Mouse (Mus musculus): ENCODE results near the gene Srgap1. TPM values are rescaled to one million over a fixed set of nuclear protein-coding genes. Genes with fewer than 3 reads are reported as not detected.

The Srgap1 gene
- polyA plus RNA-seq, 1 experiment from 2014 or later: 1.3 TPM

DNA sequence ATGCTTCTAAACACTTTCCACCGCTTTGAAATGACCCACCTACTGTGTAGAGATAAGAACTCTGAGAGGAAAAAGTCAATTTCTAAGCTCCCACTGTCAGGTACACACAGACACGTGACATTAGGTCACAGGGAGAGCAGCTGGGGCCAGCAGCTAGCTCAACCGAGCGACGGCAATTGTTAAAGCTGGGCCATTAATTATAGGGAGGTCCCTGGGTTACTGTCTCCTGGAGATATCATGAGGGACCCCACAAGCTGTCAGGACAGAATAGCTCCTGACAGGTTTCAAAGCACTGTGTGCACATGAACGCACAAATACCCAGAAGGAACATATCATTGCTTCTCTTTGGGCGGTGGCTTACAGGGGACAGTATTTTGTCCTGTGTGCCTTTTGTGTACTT, 229.1 kb downstream of the Srgap1 start:
- H3K9me3 ChIP-seq (replicated peaks): no peaks in the 10 kb centered on the region
- ATAC-seq (ENCODE audit: insufficient read depth): no peak
- H3K36me3 ChIP-seq (replicated peaks): no peaks in the 10 kb centered on the region
- H3K27ac ChIP-seq (replicated peaks): no peak overlapping the region
- no peak overlapping the region for H3K9ac ChIP-seq
- no peaks in the 10 kb centered on the region for H3K27me3 ChIP-seq
- H3K4me2 ChIP-seq: no peak overlapping the region
- H3K4me3 ChIP-seq (replicated peaks): no peak overlapping the region
- 63% methylated on average over 7 of the region's 7 CpGs for WGBS (ENCODE audit: insufficient replicate concordance)
- H3K4me1 ChIP-seq (replicated peaks): no peaks in the 10 kb centered on the region

GRCm38 (mm10) chr10:121807771-121808170, 239.3 kb downstream of the Srgap1 start:
- H3K4me3 ChIP-seq (replicated peaks): no peak overlapping the region
- ATAC-seq (ENCODE audit: insufficient read depth): no peak

DNA sequence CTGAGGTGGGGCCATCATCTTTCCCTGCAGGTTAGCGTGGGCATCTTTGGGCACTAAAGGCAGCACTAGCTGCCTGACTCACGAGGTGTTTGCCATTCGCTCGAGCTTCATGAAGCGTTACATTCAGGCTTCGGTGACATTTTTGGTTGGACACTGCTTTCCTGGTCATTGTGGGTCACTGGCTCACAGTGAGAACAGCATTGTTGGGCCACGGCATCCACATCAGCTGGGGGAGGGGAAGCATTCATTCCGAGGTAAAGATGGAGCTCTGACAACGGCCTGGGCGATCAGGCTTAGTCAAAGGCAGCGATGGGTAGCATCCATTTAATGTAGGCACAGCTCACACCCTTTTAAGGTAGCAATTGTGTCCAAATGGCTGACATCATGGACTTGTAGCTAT, 240.3 kb downstream of the Srgap1 start:
- Histone ChIP-seq H3K36me3 (replicated peaks) (no peaks in the 10 kb centered on the region), H3K4me3 (replicated peaks) (no peak overlapping the region), H3K9me3 (replicated peaks) (no peaks in the 10 kb centered on the region), H3K4me2 (no peak overlapping the region), H3K9ac (no peak overlapping the region), H3K27me3 (no peaks in the 10 kb centered on the region), H3K27ac (replicated peaks) (no peak overlapping the region), H3K4me1 (replicated peaks) (no peaks in the 10 kb centered on the region)
- WGBS (ENCODE audit: insufficient replicate concordance): 67% methylated on average over 11 of the region's 11 CpGs
- no peak for ATAC-seq (ENCODE audit: insufficient read depth)

More at GRCm38 (mm10) chr10:121807771-121808170, 239.3 kb downstream of the Srgap1 start:
- no peak overlapping the region for H3K9ac ChIP-seq
- H3K9me3 ChIP-seq (replicated peaks): no peaks in the 10 kb centered on the region
- WGBS (ENCODE audit: insufficient replicate concordance): 75% methylated on average over 11 of the region's 11 CpGs
- no peak overlapping the region for H3K27ac ChIP-seq (replicated peaks)
- H3K36me3 ChIP-seq (replicated peaks): no peaks in the 10 kb centered on the region
- no peaks in the 10 kb centered on the region for H3K4me1 ChIP-seq (replicated peaks)
- no peaks in the 10 kb centered on the region for H3K27me3 ChIP-seq
- H3K4me2 ChIP-seq: no peak overlapping the region

GRCm38 (mm10) chr10:121805933-121806341, 241.2 kb downstream of the Srgap1 start:
- Histone ChIP-seq H3K27ac (replicated peaks) (no peak overlapping the region), H3K4me1 (replicated peaks) (no peaks in the 10 kb centered on the region), H3K4me2 (no peak overlapping the region), H3K9me3 (replicated peaks) (no peaks in the 10 kb centered on the region), H3K9ac (no peak overlapping the region), H3K36me3 (replicated peaks) (no peaks in the 10 kb centered on the region), H3K4me3 (replicated peaks) (no peak overlapping the region), H3K27me3 (no peaks in the 10 kb centered on the region)
- WGBS (ENCODE audit: insufficient replicate concordance): 41% methylated on average over 11 of the region's 11 CpGs
- ATAC-seq (ENCODE audit: insufficient read depth): no peak

DNA sequence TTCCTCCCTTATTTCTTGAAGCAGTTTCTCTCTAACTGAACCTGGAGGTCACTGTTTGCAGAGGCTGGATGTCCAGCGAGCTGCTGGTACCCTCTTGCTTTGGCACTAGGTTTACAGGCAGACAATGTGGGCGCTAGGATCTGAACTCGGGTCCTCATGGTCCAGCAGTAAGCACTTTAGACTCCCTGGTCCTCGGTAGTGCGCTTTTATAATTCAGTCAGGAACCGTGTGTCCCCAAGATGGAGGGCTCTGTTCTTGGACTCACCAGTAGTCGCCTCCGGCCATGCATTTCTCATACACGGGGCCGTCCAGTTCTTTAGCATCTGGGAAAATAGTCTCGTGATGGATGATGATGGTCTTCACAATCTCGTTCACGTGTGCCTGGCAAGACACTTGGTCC, 242.6 kb downstream of the Srgap1 start:
- WGBS (ENCODE audit: insufficient replicate concordance): 67% methylated on average over 13 of the region's 13 CpGs
- H3K9me3 ChIP-seq (replicated peaks): no peaks in the 10 kb centered on the region

GRCm38 (mm10) chr10:121800041-121800440, 247.1 kb downstream of the Srgap1 start:
- Histone ChIP-seq H3K27ac (replicated peaks) (no peak overlapping the region), H3K4me2 (no peak overlapping the region), H3K9ac (no peak overlapping the region), H3K36me3 (replicated peaks) (no peaks in the 10 kb centered on the region), H3K4me1 (replicated peaks) (no peaks in the 10 kb centered on the region), H3K27me3 (no peaks in the 10 kb centered on the region), H3K4me3 (replicated peaks) (no peak overlapping the region), H3K9me3 (replicated peaks) (no peaks in the 10 kb centered on the region)
- WGBS (ENCODE audit: insufficient replicate concordance): 75% methylated on average over 13 of the region's 13 CpGs
- no peak for ATAC-seq (ENCODE audit: insufficient read depth)

More for the DNA sequence above, 242.6 kb downstream of the Srgap1 start:
- no peak overlapping the region for H3K9ac ChIP-seq
- H3K27ac ChIP-seq (replicated peaks): no peak overlapping the region
- H3K4me1 ChIP-seq (replicated peaks): no peaks in the 10 kb centered on the region
- H3K36me3 ChIP-seq (replicated peaks): no peaks in the 10 kb centered on the region
- no peak overlapping the region for H3K4me3 ChIP-seq (replicated peaks)
- ATAC-seq (ENCODE audit: insufficient read depth): no peak
- no peaks in the 10 kb centered on the region for H3K27me3 ChIP-seq
- no peak overlapping the region for H3K4me2 ChIP-seq

DNA sequence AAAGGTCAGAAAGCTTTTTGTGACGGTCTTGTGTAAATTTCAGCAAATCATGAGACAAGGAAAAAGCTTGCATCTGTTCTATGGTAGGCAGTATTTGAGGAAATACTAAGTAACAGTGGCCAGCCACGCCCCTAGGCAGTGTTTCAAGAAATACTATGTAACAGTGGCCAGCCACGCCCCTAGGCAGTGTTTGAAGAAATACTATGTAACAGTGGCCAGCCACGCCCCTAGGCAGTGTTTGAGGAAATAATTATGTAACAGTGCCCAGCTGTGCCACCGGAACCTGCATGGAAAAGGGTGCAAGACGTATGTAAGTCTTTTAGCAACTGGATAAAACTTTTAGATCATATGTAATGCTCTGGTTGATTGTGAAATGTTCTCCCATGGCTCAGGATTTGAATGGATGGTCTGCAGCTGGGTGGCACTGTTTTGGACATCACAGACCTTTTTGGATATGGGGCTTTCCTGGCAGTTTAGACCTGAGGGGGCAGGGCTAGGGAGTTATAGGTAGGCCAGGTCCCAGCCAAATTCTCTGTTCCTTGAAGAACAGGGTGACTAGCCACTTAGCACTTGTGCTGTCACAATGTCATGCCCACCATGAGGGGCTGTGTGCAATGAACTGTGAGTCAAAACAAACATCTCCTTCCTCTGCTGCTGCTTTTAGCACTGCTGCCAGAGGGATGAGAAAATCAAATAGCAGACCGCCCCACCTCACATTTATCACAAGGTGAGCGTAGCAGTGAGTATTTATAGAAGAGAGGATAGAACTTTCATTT, 250.9 kb downstream of the Srgap1 start:
- H3K27me3 ChIP-seq: no peaks in the 10 kb centered on the region
- no peak overlapping the region for H3K4me2 ChIP-seq
- H3K36me3 ChIP-seq (replicated peaks): no peaks in the 10 kb centered on the region
- H3K27ac ChIP-seq (replicated peaks): no peak overlapping the region
- H3K9me3 ChIP-seq (replicated peaks): no peaks in the 10 kb centered on the region
- H3K4me1 ChIP-seq (replicated peaks): no peaks in the 10 kb centered on the region
- WGBS (ENCODE audit: insufficient replicate concordance): 39% methylated on average over 8 of the region's 8 CpGs
- no peak overlapping the region for H3K9ac ChIP-seq
- no peak overlapping the region for H3K4me3 ChIP-seq (replicated peaks)
- ATAC-seq (ENCODE audit: insufficient read depth): peak; percentile 40

GRCm38 (mm10) chr10:121794486-121794885, 252.6 kb downstream of the Srgap1 start:
- Histone ChIP-seq H3K9ac (no peak overlapping the region), H3K36me3 (replicated peaks) (no peaks in the 10 kb centered on the region), H3K9me3 (replicated peaks) (no peaks in the 10 kb centered on the region), H3K27ac (replicated peaks) (no peak overlapping the region), H3K4me2 (no peak overlapping the region), H3K4me1 (replicated peaks) (no peaks in the 10 kb centered on the region), H3K4me3 (replicated peaks) (no peak overlapping the region), H3K27me3 (no peaks in the 10 kb centered on the region)
- no peak for ATAC-seq (ENCODE audit: insufficient read depth)
- WGBS (ENCODE audit: insufficient replicate concordance): 79% methylated on average over 12 of the region's 12 CpGs

- Histone ChIP-seq H3K4me2 (no peak overlapping the region), H3K9me3 (replicated peaks) (no peaks in the 10 kb centered on the region), H3K4me3 (replicated peaks) (no peak overlapping the region), H3K4me1 (replicated peaks) (no peaks in the 10 kb centered on the region), H3K27ac (replicated peaks) (no peak overlapping the region), H3K9ac (no peak overlapping the region), H3K27me3 (no peaks in the 10 kb centered on the region), H3K36me3 (replicated peaks) (no peaks in the 10 kb centered on the region)
- ATAC-seq (ENCODE audit: insufficient read depth): no peak
- 76% methylated on average over 17 of the region's 17 CpGs for WGBS (ENCODE audit: insufficient replicate concordance)
Measured at GRCm38 (mm10) chr10:121792661-121793060, 254.5 kb downstream of the Srgap1 start.

GRCm38 (mm10) chr10:121790078-121790477, 257.0 kb downstream of the Srgap1 start:
- no peak for ATAC-seq (ENCODE audit: insufficient read depth)
- no peaks in the 10 kb centered on the region for H3K9me3 ChIP-seq (replicated peaks)
- WGBS (ENCODE audit: insufficient replicate concordance): 70% methylated on average over 6 of the region's 6 CpGs
- H3K9ac ChIP-seq: no peak overlapping the region
- no peak overlapping the region for H3K4me2 ChIP-seq
- no peak overlapping the region for H3K4me3 ChIP-seq (replicated peaks)
- H3K27ac ChIP-seq (replicated peaks): no peak overlapping the region
- H3K27me3 ChIP-seq: no peaks in the 10 kb centered on the region
- H3K4me1 ChIP-seq (replicated peaks): no peaks in the 10 kb centered on the region
- H3K36me3 ChIP-seq (replicated peaks): no peaks in the 10 kb centered on the region

GRCm38 (mm10) chr10:121788536-121788935, 258.6 kb downstream of the Srgap1 start:
- Histone ChIP-seq H3K4me3 (replicated peaks) (no peak overlapping the region), H3K36me3 (replicated peaks) (no peaks in the 10 kb centered on the region), H3K4me1 (replicated peaks) (no peaks in the 10 kb centered on the region), H3K4me2 (no peak overlapping the region), H3K9ac (no peak overlapping the region), H3K27ac (replicated peaks) (no peak overlapping the region), H3K9me3 (replicated peaks) (no peaks in the 10 kb centered on the region), H3K27me3 (no peaks in the 10 kb centered on the region)
- ATAC-seq (ENCODE audit: insufficient read depth): no peak
- 56% methylated on average over 3 of the region's 3 CpGs for WGBS (ENCODE audit: insufficient replicate concordance)

DNA sequence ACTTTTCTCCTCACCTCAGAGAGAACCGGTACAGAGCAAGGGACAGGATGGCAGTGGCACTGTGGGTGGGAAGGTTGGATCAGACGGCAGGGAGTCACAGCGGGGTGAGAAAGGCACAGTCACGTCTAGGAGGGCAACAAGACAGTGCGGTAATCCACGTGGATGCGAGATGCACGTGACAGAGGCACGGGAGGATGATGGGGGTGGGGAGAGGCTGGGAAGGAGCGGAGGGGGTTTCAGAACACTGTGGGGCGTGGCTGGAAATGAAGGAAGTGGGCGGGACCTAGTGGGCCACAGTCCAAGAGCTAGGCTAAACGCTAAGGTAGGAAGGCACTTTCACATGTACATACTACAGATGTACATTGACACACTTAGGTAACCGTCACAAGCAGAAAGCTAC, 266.0 kb downstream of the Srgap1 start:
- 44% methylated on average over 14 of the region's 14 CpGs for WGBS (ENCODE audit: insufficient replicate concordance)

More for the DNA sequence above, 266.0 kb downstream of the Srgap1 start:
- H3K9ac ChIP-seq: no peak overlapping the region
- H3K4me2 ChIP-seq: peak overlapping the region; percentile 4; the same call in 1 of the 2 replicates
- no peaks in the 10 kb centered on the region for H3K27me3 ChIP-seq
- no peak overlapping the region for H3K4me3 ChIP-seq (replicated peaks)
- H3K27ac ChIP-seq (replicated peaks): no peak overlapping the region
- H3K36me3 ChIP-seq (replicated peaks): no peaks in the 10 kb centered on the region
- H3K4me1 ChIP-seq (replicated peaks): no peaks in the 10 kb centered on the region
- ATAC-seq (ENCODE audit: insufficient read depth): no peak
- no peaks in the 10 kb centered on the region for H3K9me3 ChIP-seq (replicated peaks)

Measured in liver, embryonic 15.5 days (tissue).